Comparison of ENCODE assay signal across 20 mouse cellular contexts in genomic region chr11:101311083-101311482, GRCm38 (mm10). TPM values are rescaled to one million over a fixed set of nuclear protein-coding genes. Genes with fewer than 3 reads are reported as not detected.
"Had no signal": no experiment of that assay in that cellular context is flagged by ENCODE, and none has a peak within 500 bp of the region (broad histone marks: within the 10 kb centered on the region; RNA-seq: fewer than 3 reads in every experiment).

No protein-coding gene starts in this region.

- H3K36me3 ChIP-seq: liver, embryonic 12.5 days; liver, embryonic 15.5 days; midbrain, embryonic 10.5 days; neural tube, embryonic 13.5 days; neural tube, embryonic 15.5 days; stomach, embryonic 15.5 days had no signal

- H3K4me3 ChIP-seq: liver, embryonic 12.5 days; liver, embryonic 15.5 days; midbrain, embryonic 10.5 days; myocyte; neural tube, embryonic 13.5 days; neural tube, embryonic 15.5 days; stomach, embryonic 15.5 days had no signal

- H3K9ac ChIP-seq: liver, embryonic 12.5 days; liver, embryonic 15.5 days; lung, embryonic 14.5 days; neural tube, embryonic 13.5 days; neural tube, embryonic 15.5 days; stomach, embryonic 15.5 days had no signal

- H3K27ac ChIP-seq: liver, embryonic 12.5 days; midbrain, embryonic 10.5 days; neural tube, embryonic 13.5 days; neural tube, embryonic 15.5 days; stomach, embryonic 15.5 days; stomach, postnatal 0 days had no signal

- H3K4me2 ChIP-seq: liver, embryonic 12.5 days; liver, embryonic 15.5 days; lung, embryonic 14.5 days; neural tube, embryonic 13.5 days; neural tube, embryonic 15.5 days; stomach, embryonic 15.5 days had no signal

- H3K9me3 ChIP-seq: liver, embryonic 12.5 days; liver, embryonic 15.5 days; midbrain, embryonic 10.5 days; neural tube, embryonic 13.5 days; neural tube, embryonic 15.5 days; stomach, embryonic 15.5 days had no signal

- DNase-seq: lung, adult 18-20 months; lung, embryonic 14.5 days; lung, postnatal 10 days; lung, postnatal 4 days; midbrain, embryonic 14.5 days; retina, postnatal 1 day; right cerebral cortex, adult 18-20 months; thymus, adult 2 months; thymus, postnatal 14 days; thymus, postnatal 36 days had no signal

- ATAC-seq: liver, embryonic 12.5 days; midbrain, embryonic 16.5 days had no signal

- H3K27me3 ChIP-seq: stomach, embryonic 15.5 days had no signal

- H3K4me1 ChIP-seq: stomach, embryonic 15.5 days had no signal

RNA-seq across cellular contexts. Expression of gene Aoc3, which starts 19.3 kb away (rescaled TPM):
- polyA plus RNA-seq: neural tube, embryonic 11.5 days; neural tube, embryonic 13.5 days had no signal
